Mouse (Mus musculus): ENCODE measurements at regions not wholly inside any gene's neighbourhood (a gene's known extent, or its start where the extent isn't known, plus 50 kb on each side); places are given as distances from the start of the nearest gene placed in this dataset.

DNA sequence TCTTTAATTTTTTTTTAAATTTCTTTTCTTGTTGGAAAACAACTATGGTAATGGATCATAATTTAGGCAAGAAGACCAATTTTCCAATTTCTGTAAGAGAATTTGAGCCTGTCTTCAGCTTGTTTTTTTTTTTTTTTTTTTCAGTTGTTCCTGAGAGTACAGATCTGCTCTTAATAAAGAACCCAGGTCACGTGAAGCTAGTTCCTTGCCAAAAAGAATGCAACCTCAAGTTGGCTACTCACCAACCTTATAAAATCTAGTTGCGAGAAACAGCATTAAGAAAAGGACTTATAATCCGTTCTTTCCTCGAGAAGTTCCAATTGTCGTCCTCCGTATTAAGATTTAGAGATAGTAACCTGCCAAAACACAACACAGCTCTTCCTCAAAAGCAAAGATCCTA lies 58.3 kb upstream of the Intu start:
- TF ChIP-seq POLR2A (IDR thresholded peaks at IDR 0.05; ENCODE audit: low read depth, low read length), result no peak
- TF ChIP-seq CTCF (IDR thresholded peaks at IDR 0.05; ENCODE audit: extremely low read depth, insufficient read depth, insufficient read length, insufficient replicate concordance), result no peak

Measured in spleen, adult 2 months (tissue).